Mouse (Mus musculus) intestine, postnatal 0 days (tissue): ENCODE results near the gene Canx. TPM values are rescaled to one million over a fixed set of nuclear protein-coding genes. Genes with fewer than 3 reads are reported as not detected.
"Not testable (repeated sequence)": the region's sequence is repeated elsewhere in the genome, so short reads cannot be mapped to it uniquely, and the experiment has no call there.

Experiments used
- ATAC-seq: fragments of 200-750 bp; cut with Nextera tagmentation; 2 replicates; pipeline ENCODE4 v1.8.0; 2017; ENCODE audit warnings: mild to moderate bottlenecking, moderate TSS enrichment, moderate library complexity
- H3K27ac ChIP-seq: fragments of 300-500 bp; sonication (generic); 2 replicates; pipeline ENCODE4 v1.5.1; 2014; ENCODE audit warnings: mild to moderate bottlenecking, low read depth, low read length, moderate library complexity
- H3K27me3 ChIP-seq: fragments of 300-500 bp; sonication (generic); replicated peaks from 2 replicates; pipeline ENCODE4 v1.6.1; 2014; ENCODE audit warnings: low read length, mixed read lengths; ENCODE audit not compliant: control insufficient read depth, insufficient read depth
- H3K36me3 ChIP-seq: fragments of 300-500 bp; sonication (generic); 2 replicates; pipeline ENCODE4 v1.6.1; 2014; ENCODE audit warnings: mild to moderate bottlenecking, moderate library complexity; ENCODE audit not compliant: control insufficient read depth, insufficient read depth
- H3K4me1 ChIP-seq: fragments of 300-500 bp; sonication (generic); replicated peaks from 2 replicates; pipeline ENCODE4 v1.6.1; 2014; ENCODE audit warnings: antibody characterized with exemption, low read length, mixed read lengths; ENCODE audit not compliant: control insufficient read depth, insufficient read depth
- H3K4me2 ChIP-seq: fragments of 300-500 bp; sonication (generic); replicated peaks from 2 replicates; pipeline ENCODE4 v1.6.1; 2014; ENCODE audit warnings: low read depth, mild to moderate bottlenecking, moderate library complexity
- H3K4me3 ChIP-seq: fragments of 300-500 bp; sonication (generic); 2 replicates; pipeline ENCODE4 v1.5.1; 2014; ENCODE audit warnings: low read depth, low read length
- H3K9ac ChIP-seq: fragments of 300-500 bp; sonication (generic); 2 replicates; pipeline ENCODE4 v1.6.1; 2014; ENCODE audit warnings: mild to moderate bottlenecking, low read depth, low read length
- H3K9me3 ChIP-seq: fragments of 300-500 bp; sonication (generic); 2 replicates; pipeline ENCODE4 v1.6.1; 2016; ENCODE audit warnings: mixed run types; ENCODE audit not compliant: control insufficient read depth
- CTCF ChIP-seq: sonication (generic); IDR thresholded peaks from 2 replicates; pipeline ENCODE4 v1.5.1; 2016; ENCODE audit warnings: low read depth, mild to moderate bottlenecking, control low read depth, antibody characterized with exemption, moderate library complexity
- WGBS: fragments of 180-500 bp; shearing (Covaris S2); extraction: QIAGEN DNeasy Blood & Tissue Kit; methylation state at CpG from one replicate; pipeline ENCODE4 v1.1.7; 2014; 5-methylcytosine and 5-hydroxymethylcytosine counted together
- polyA plus RNA-seq: library from polyadenylated mRNA; unstranded; fragments of >200 nt; fragmentation: Nextera tagmentation; extraction: Ambion mirVana; gene quantifications from 2 replicates; pipeline ENCODE4 v1.2.1, GENCODE M21; 2015

The Canx gene
- polyA plus RNA-seq, 1 experiment from 2014 or later: 181 TPM

DNA sequence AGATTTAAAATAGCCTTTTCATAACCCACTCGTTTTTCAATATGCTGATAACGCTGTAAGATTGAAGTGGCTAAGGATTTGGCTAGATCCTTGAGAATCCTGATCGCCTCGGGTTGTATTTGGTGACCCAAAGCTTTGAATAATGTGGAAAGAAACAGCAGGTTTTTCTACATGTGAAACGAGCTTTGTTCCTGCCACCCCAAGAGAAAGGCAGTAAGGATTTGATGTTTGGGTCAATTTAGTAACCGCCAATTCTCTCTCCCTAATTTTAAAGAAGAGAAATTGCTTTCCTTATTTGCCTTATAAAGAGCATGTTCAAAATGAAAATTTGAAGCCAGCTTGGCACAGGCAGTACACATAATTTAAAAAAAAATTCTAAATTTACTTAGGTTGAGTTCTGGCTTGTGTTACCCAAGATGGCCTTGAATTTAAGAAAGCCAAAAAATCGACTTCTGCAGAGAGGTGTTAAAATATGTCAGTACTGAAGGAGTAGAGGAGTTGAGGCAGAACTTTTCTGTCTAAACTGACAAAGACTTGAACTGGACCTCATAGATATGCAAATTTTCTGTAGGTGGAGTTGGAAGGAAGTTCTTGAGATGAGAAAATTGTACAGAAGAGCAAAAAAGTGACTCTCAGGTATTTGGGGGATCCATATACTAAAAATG lies 961 bp upstream of the Canx start:
- TF ChIP-seq CTCF: no peak
- H3K4me2 ChIP-seq: peak overlapping the region; percentile 71
- no peaks in the 10 kb centered on the region for H3K9me3 ChIP-seq
- under 1% methylated on average over 7 of the region's 7 CpGs for WGBS
- ATAC-seq: no peak
- no peaks in the 10 kb centered on the region for H3K4me1 ChIP-seq
- H3K4me3 ChIP-seq: peak overlapping the region; percentile 70
- H3K27ac ChIP-seq: peak overlapping the region; percentile 71
- H3K36me3 ChIP-seq: no peaks in the 10 kb centered on the region; the same call in 1 of the 2 replicates
- no peaks in the 10 kb centered on the region for H3K27me3 ChIP-seq
- H3K9ac ChIP-seq: peak overlapping the region; percentile 55

DNA sequence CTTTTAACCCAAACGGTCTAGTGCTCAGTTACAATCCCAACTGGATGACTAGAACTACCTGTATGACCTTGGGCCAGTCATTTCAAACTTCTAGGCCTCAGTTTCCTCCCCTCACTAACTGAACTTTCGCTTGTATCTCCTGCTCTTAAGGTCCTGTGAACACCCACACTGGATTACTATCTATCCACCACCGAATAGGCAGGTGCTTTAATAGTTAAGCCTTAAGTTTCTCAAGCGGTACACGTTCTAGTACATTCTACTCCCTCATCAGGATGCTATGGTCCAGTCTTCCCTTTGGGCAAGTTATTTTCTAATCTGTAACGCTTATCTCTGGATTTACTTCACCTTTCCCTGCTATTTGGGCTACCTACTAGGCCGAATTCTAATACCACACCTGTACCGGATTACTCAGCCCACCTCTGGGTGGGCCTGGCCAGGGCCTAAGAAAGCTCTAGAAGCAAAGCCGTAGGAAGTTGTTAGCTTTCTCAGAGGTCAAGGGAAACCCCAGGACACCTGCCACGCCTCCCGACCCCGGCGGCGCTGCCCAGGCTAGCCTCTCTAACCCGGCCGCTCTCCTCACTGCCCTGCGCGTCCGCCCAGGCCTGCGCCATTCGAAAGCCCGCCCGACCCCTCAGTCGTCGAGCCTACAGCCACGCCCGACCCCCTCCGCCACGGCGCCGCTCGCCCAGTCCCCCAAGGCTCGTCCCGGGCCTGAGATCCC lies 562 bp downstream of the Canx start:
- H3K4me3 ChIP-seq: peak overlapping the region; percentile 70
- under 1% methylated on average over 34 of the region's 34 CpGs for WGBS
- peak overlapping the region; percentile 87 for H3K9ac ChIP-seq
- no peaks in the 10 kb centered on the region; the same call in 1 of the 2 replicates for H3K36me3 ChIP-seq
- H3K27ac ChIP-seq: peak overlapping the region; percentile 92
- H3K4me1 ChIP-seq: no peaks in the 10 kb centered on the region
- no peak for TF ChIP-seq CTCF
- H3K4me2 ChIP-seq: peak overlapping the region; percentile 69
- no peaks in the 10 kb centered on the region for H3K9me3 ChIP-seq
- H3K27me3 ChIP-seq: no peaks in the 10 kb centered on the region
- ATAC-seq: peak; percentile 53

DNA sequence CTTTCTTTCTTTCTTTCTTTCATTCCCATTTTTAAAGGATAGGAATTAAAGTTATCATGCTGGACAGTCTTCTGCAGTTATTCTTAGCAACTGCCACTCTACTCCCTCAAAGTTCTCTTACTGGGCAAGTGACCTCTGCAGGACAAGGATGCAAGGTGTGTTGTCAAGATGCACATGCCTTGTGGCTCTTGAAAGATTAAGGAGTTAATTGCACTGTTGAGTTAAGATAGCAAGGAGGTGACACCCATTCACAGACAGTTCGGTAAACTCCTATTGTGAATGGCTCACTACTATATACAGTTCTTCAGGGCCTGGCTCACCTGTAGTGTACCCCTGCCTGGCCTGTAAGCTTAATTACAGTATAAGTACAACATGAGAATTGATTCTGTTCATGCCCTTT lies 1.6 kb downstream of the Canx start:
- ATAC-seq: no peak
- H3K36me3 ChIP-seq: no peaks in the 10 kb centered on the region; the same call in 1 of the 2 replicates
- peak overlapping the region; percentile 87; the same call in 1 of the 2 replicates for H3K9ac ChIP-seq
- peak overlapping the region; percentile 69 for H3K4me2 ChIP-seq
- H3K4me1 ChIP-seq: no peaks in the 10 kb centered on the region
- H3K9me3 ChIP-seq: no peaks in the 10 kb centered on the region
- WGBS: 15% methylated on average over 1 of the region's 1 CpGs
- TF ChIP-seq CTCF: 0 out of 2 replicates have a peak, but pooled peaks have one; percentile 8
- H3K27ac ChIP-seq: no peak overlapping the region
- H3K4me3 ChIP-seq: peak overlapping the region; percentile 70
- no peaks in the 10 kb centered on the region for H3K27me3 ChIP-seq

DNA sequence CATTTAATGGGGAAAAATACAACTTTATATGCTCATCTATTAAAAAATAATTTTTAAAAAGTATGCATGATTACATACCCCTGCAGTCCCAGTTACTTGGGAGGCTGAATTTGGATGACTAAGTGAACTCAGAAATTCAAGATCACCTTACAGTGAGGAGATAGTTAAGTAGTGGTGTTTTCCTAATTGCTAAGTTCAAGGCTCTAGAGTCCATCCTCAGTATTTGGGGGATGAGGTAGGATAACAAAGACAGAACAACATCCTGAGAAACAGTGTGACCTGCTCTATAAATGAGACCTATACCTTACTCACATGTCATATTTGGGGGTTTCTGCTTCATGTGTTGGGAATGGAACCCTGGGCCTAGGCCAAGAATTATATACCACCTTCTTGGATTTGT lies 3.1 kb downstream of the Canx start:
- no peaks in the 10 kb centered on the region for H3K27me3 ChIP-seq
- TF ChIP-seq CTCF: no peak
- no peak overlapping the region for H3K27ac ChIP-seq
- no peak overlapping the region for H3K4me2 ChIP-seq
- no peak overlapping the region for H3K4me3 ChIP-seq
- H3K36me3 ChIP-seq: no peaks in the 10 kb centered on the region; the same call in 1 of the 2 replicates
- no peak for ATAC-seq
- no peak overlapping the region for H3K9ac ChIP-seq
- no peaks in the 10 kb centered on the region for H3K4me1 ChIP-seq
- H3K9me3 ChIP-seq: no peaks in the 10 kb centered on the region

DNA sequence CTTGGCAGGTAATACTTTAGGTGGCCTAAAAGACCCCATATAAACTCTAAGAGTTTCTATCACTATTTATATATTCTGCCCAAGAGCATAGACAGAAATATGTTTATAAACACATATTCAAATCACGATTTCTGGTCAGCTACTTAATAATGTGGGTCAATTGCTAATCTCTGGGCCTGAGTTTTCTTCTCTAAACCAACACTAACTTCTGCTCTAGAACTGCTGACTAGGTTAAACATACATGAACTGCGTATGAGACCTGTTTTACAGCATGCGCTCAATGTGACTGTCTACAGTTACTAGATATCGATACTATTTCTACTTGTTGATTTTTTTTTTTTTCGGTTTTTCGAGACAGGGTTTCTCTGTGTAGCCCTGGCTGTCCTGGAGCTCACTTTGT lies 4.2 kb downstream of the Canx start:
- no peak for TF ChIP-seq CTCF
- Histone ChIP-seq H3K4me1 (no peaks in the 10 kb centered on the region), H3K36me3 (no peaks in the 10 kb centered on the region; the same call in 1 of the 2 replicates), H3K27me3 (no peaks in the 10 kb centered on the region), H3K9me3 (no peaks in the 10 kb centered on the region), H3K9ac (no peak overlapping the region), H3K27ac (no peak overlapping the region), H3K4me3 (no peak overlapping the region), H3K4me2 (no peak overlapping the region)
- 61% methylated on average over 6 of the region's 6 CpGs for WGBS
- no peak for ATAC-seq

DNA sequence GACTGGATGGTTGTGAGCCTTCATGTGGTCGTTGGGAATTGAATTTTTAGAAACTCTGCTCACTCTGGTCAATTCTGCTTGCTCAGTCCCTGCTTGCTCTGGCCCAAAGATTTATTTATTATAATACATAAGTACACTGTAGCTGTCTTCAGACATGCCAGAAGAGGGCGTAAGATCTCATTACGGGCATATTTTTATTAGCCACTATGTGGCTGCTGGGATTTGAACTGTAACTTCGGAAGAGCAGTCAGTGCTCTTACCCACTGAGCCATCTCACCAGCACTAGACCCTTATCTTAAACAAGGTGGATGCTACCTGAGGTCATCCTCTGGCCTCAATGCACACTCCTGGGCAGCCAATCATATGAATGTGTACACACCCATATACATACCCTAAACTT lies 6.1 kb downstream of the Canx start:
- H3K9ac ChIP-seq, H3K27ac ChIP-seq, ATAC-seq, H3K27me3 ChIP-seq, H3K4me1 ChIP-seq, H3K4me2 ChIP-seq, H3K9me3 ChIP-seq, H3K4me3 ChIP-seq, H3K36me3 ChIP-seq: not testable (repeated sequence)
- 78% methylated on average over 4 of the region's 4 CpGs for WGBS
- TF ChIP-seq CTCF: peak; percentile 48
